14 mouse cellular contexts compared by ENCODE assay signal in the genomic region with DNA sequence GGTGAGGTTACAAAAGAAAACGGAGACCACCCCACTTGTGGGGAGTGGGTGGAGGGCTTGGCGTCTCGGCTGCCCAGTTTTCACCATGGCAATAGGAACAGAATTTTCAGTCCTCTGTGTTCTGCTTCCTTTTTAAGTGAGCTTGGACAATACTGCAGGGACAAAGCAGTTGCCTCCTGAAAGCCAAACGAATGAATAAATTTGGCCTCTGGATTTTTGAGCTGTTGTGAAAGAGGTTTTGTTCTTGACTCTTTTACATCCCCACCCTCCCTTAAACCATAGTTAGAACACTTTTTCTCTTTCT.
DNase-seq lines count a peak whose midpoint lies in the region; ATAC-seq and TF ChIP-seq lines count a peak whose summit lies in the region.
"Had no signal": no experiment of that assay in that cellular context is flagged by ENCODE, and none has a peak within 500 bp of the region (broad histone marks: within the 10 kb centered on the region; RNA-seq: fewer than 3 reads in every experiment).

No protein-coding gene starts in this region.

- 9% methylated on average over 4 of the region's 4 CpGs for whole genome bisulfite sequencing in hindbrain, embryonic 11.5 days
- 4% methylated on average over 4 of the region's 4 CpGs for WGBS in midbrain, embryonic 13.5 days
- 80% methylated on average over 4 of the region's 4 CpGs for WGBS in heart, embryonic 10.5 days
- 68% methylated on average over 4 of the region's 4 CpGs for WGBS in lung, adult 2 months

- peaks cover 12% of the 10 kb centered on the region; the same call in 1 of the 2 replicates for H3K4me1 ChIP-seq in hindbrain, embryonic 11.5 days (replicated peaks; ENCODE audit: control insufficient read depth, insufficient read depth, low read length)
- H3K4me1 ChIP-seq in midbrain, embryonic 13.5 days (replicated peaks): peaks cover 64% of the 10 kb centered on the region
- peaks cover 52% of the 10 kb centered on the region for H3K4me1 ChIP-seq in heart, embryonic 10.5 days
- H3K4me1 ChIP-seq in lung, adult 2 months (ENCODE audit: control insufficient read depth, insufficient read depth, low read length): peaks cover 3% of the 10 kb centered on the region

- H3K9me3 ChIP-seq in hindbrain, embryonic 11.5 days (ENCODE audit: control insufficient read depth, low read length): no peaks in the 10 kb centered on the region
- no peaks in the 10 kb centered on the region for H3K9me3 ChIP-seq in midbrain, embryonic 13.5 days
- no peaks in the 10 kb centered on the region for H3K9me3 ChIP-seq in heart, embryonic 10.5 days
- H3K9me3 ChIP-seq: limb, embryonic 15.5 days had no signal

- H3K36me3 ChIP-seq in hindbrain, embryonic 11.5 days (ENCODE audit: control insufficient read depth, insufficient read depth, low read length): no peaks in the 10 kb centered on the region
- no peaks in the 10 kb centered on the region for H3K36me3 ChIP-seq in midbrain, embryonic 13.5 days
- no peaks in the 10 kb centered on the region for H3K36me3 ChIP-seq in heart, embryonic 10.5 days
- H3K36me3 ChIP-seq: limb, embryonic 15.5 days had no signal

- H3K4me3 ChIP-seq in gastrocnemius, adult 2 months: no peak overlapping the region
- no peak overlapping the region for H3K4me3 ChIP-seq in hindbrain, embryonic 11.5 days (ENCODE audit: low read depth, low read length)
- H3K4me3 ChIP-seq in midbrain, embryonic 13.5 days (replicated peaks): no peak overlapping the region
- H3K4me3 ChIP-seq in heart, embryonic 10.5 days: no peak overlapping the region
- H3K4me3 ChIP-seq in lung, adult 2 months (replicated peaks; ENCODE audit: extremely low read depth, low read depth, low read length): no peak overlapping the region
- H3K4me3 ChIP-seq: limb, embryonic 15.5 days had no signal

- intact Hi-C loops in gastrocnemius, adult 2 months (cut with DNase I): no loop called here
- intact Hi-C loops in gastrocnemius, postnatal 36 days (cut with DNase I): no loop called here

- H3K27me3 ChIP-seq in hindbrain, embryonic 11.5 days (ENCODE audit: control insufficient read depth, insufficient read depth, low read length): 0 out of 2 replicates have a peak, but pooled peaks cover 2% of the 10 kb centered on the region
- H3K27me3 ChIP-seq in midbrain, embryonic 13.5 days: peaks cover 4% of the 10 kb centered on the region; the same call in 1 of the 2 replicates
- no peaks in the 10 kb centered on the region for H3K27me3 ChIP-seq in heart, embryonic 10.5 days (ENCODE audit: insufficient read depth, poor library complexity, severe bottlenecking)
- H3K27me3 ChIP-seq: limb, embryonic 15.5 days had no signal

- no peak for DNase-seq in gastrocnemius, adult 2 months
- no peak for DNase-seq in gastrocnemius, postnatal 36 days
- peak; percentile 28 for DNase-seq in embryo, embryonic 9.5 days (ENCODE audit: extremely low spot score)
- peak; percentile 64 for DNase-seq in hindbrain, embryonic 11.5 days (ENCODE audit: low spot score)
- no peak for DNase-seq in urinary bladder, adult 2 months (ENCODE audit: low spot score)
- no peak for DNase-seq in heart, embryonic 10.5 days (ENCODE audit: low spot score)
- no peak for DNase-seq in lung, adult 2 months
- DNase-seq: adrenal gland, postnatal 14 days; cerebellum, postnatal 14 days; kidney, adult 8-10 months; lung, embryonic 14.5 days had no signal

- ATAC-seq in hindbrain, embryonic 11.5 days (ENCODE audit: low FRiP score): peak; percentile 78
- ATAC-seq in midbrain, embryonic 13.5 days: peak; percentile 72

- H3K27ac ChIP-seq in gastrocnemius, adult 2 months: peak overlapping the region; percentile 20
- H3K27ac ChIP-seq in hindbrain, embryonic 11.5 days (ENCODE audit: low read depth, low read length): peak overlapping the region; percentile 67
- H3K27ac ChIP-seq in midbrain, embryonic 13.5 days: peak overlapping the region; percentile 53
- H3K27ac ChIP-seq in heart, embryonic 10.5 days: no peak overlapping the region
- H3K27ac ChIP-seq: limb, embryonic 15.5 days had no signal

- H3K4me2 ChIP-seq in hindbrain, embryonic 11.5 days (replicated peaks; ENCODE audit: low read depth, low read length): no peak overlapping the region
- H3K4me2 ChIP-seq in midbrain, embryonic 13.5 days (replicated peaks): no peak overlapping the region; the same call in 1 of the 2 replicates
- H3K4me2 ChIP-seq: heart, embryonic 11.5 days; limb, embryonic 15.5 days; lung, embryonic 14.5 days had no signal

- TF ChIP-seq POLR2A in lung, adult 2 months (IDR thresholded peaks at IDR 0.05; ENCODE audit: borderline replicate concordance, extremely low read depth, low read depth, low read length): no peak

- TF ChIP-seq CTCF in gastrocnemius, adult 2 months (IDR thresholded peaks at IDR 0.05): no peak
- TF ChIP-seq CTCF in lung, adult 2 months (IDR thresholded peaks at IDR 0.05; ENCODE audit: insufficient read depth, low read length): no peak

- no peak overlapping the region for H3K9ac ChIP-seq in hindbrain, embryonic 11.5 days (ENCODE audit: low read depth, low read length)
- no peak overlapping the region for H3K9ac ChIP-seq in midbrain, embryonic 13.5 days (replicated peaks)
- H3K9ac ChIP-seq: limb, embryonic 15.5 days; lung, embryonic 14.5 days had no signal

Comparison
In these comparisons a context has a peak if more than half of its experiments do, and no peak if none do; other contexts are left out.
1. DNase-seq: peak in embryo, embryonic 9.5 days (single experiment) and hindbrain, embryonic 11.5 days (single experiment); none in gastrocnemius, adult 2 months (single experiment), gastrocnemius, postnatal 36 days (0 of 2), urinary bladder, adult 2 months (single experiment), heart, embryonic 10.5 days (single experiment) and lung, adult 2 months (single experiment).